Mouse (Mus musculus): Measurements from ENCODE around the gene Ece1.

Gene Ece1

GRCm38 (mm10) chr4:137917591-137917990 is 55.6 kb downstream of the Ece1 start:
- no peak for DNase-seq (ENCODE audit: low spot score)

DNA sequence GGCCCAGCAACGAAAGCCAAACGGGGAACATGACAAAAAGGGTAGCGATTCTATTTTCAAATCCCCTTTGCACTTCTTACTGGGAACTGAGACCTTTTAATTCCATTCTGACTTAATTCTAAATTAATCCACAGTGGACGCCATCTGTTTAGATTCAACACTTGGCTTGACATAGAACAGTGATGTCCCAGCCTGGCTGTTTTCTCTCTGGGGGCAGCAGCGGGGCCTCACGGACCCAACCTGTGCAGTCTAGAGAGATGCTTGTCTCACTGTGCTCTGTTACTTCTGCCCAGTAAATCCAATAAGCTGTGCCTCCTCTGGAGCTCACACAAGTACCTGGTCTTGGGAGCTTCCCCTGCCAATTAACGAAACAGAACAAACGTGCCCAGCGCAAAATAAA is 56.5 kb downstream of the Ece1 start:
- DNase-seq (ENCODE audit: low spot score) = no peak

DNA sequence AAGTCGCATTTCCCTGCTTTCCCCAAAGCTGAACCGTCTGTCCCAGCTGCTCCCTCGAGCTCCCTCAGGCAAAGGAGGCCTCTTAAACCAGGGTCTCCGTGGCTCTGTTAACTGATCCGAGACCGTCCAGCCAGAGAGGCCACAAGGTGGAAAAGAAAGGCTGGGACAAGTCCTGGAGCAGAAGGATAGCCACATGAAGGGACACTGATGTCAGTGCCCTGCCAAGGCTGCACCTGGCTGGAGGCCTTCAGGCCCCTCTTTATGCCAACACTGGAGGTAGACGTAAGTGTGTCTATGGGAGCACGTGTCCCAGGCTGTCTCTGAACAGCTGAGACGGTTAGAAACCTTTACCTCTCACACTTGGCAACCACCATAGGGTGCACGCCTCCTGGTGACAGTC is 57.1 kb downstream of the Ece1 start:
- DNase-seq (ENCODE audit: low spot score) = no peak

GRCm38 (mm10) chr4:137920005-137920404 is 58.0 kb downstream of the Ece1 start:
- no peak for DNase-seq (ENCODE audit: low spot score)

GRCm38 (mm10) chr4:137920500-137920961 is 58.5 kb downstream of the Ece1 start:
- DNase-seq (ENCODE audit: low spot score) = no peak

- DNase-seq (ENCODE audit: low spot score) = no peak
These were observed 59.5 kb downstream of the Ece1 start for GRCm38 (mm10) chr4:137921510-137921909.

DNA sequence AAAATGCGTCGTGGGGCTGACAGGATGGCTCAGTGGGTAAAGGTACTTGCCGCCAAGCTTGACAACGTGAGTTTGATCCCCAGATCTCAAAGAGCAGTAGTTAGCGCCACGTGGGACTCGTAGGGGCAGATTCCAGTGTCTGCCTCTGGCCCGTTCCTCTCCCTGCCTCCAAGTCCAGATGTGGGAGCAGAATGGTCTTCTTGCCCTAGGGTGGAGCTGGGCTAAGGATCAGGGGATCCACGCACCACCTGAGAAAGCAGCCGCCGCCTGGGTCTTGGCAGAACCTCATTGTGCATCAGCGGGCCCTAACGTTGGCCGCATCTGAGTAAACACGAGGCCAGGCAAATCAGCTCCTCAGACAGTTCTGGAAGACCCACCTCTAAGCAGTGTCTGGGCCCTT is 61.0 kb downstream of the Ece1 start:
- DNase-seq (ENCODE audit: low spot score) = no peak

- no peak for DNase-seq (ENCODE audit: low spot score)
These were observed 63.1 kb downstream of the Ece1 start for GRCm38 (mm10) chr4:137925176-137925575.

DNA sequence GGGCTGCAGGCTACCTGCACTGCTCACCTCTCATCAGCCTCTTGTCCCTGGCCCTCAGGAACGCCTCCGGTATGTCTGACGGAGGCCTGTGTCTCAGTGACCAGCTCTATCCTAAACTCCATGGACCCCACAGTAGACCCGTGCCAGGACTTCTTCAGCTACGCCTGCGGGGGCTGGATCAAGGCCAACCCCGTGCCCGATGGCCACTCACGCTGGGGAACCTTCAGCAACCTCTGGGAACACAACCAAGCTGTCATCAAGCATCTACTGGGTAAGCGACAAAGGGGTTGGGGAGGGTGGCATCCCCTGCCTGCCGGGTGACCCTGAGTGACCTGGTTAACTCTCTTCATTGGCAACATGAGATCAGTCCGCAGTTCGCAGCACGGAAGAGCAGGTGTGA is 64.1 kb downstream of the Ece1 start:
- no peak for DNase-seq (ENCODE audit: low spot score)

GRCm38 (mm10) chr4:137927136-137927535 is 65.1 kb downstream of the Ece1 start:
- DNase-seq (ENCODE audit: low spot score) = no peak

- DNase-seq (ENCODE audit: low spot score) = no peak
These were observed 65.9 kb downstream of the Ece1 start for GRCm38 (mm10) chr4:137927741-137928535.

DNA sequence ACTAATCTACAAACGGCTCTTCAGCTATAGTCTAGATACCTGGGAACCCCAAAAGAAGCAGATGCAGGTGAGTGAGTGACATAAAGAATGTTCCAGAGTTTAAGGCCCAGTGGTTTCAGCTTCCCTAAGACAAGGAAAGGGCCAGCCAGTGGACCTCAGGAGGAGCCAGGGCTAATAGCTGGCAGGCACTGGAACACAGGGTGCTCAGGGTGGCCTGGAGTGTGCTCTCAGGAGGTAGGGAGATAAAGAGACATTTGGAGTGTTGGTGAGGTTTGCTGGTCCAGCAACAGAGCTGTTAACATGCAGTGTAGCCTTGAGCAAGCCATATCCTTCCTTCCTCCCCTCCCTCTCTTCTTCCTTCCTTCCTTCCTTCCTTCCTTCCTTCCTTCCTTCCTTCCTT is 66.8 kb downstream of the Ece1 start:
- no peak for DNase-seq (ENCODE audit: low spot score)

GRCm38 (mm10) chr4:137929341-137930016 is 67.4 kb downstream of the Ece1 start:
- DNase-seq (ENCODE audit: low spot score) = no peak

DNA sequence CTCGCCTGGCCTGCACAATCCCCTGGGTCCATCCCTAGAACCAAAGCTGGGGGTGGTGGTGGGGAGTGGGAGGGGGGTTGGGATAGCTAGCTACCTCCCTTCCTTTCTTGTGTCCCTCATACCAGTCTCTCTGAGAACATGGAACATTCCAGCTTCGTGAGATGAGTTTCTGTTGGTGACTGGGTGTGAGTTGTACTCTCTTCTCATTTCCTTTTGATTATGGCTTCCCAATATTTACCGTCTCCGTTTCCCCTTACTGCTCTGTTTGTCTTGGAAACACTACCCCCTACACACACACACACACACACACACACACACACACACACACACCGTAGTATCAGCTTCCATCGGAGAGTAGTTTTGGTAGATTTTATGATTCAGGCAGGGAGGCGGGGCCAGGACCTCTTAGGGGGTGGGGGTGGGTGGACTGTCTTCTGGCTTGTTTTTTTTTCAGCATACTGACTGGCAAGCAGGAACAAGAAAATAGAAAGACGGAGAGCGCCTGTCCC is 68.5 kb downstream of the Ece1 start:
- no peak for DNase-seq (ENCODE audit: low spot score)

GRCm38 (mm10) chr4:137931009-137931757 is 69.1 kb downstream of the Ece1 start:
- DNase-seq (ENCODE audit: low spot score) = peak; percentile 66

GRCm38 (mm10) chr4:137932554-137933178 is 70.6 kb downstream of the Ece1 start:
- no peak for DNase-seq (ENCODE audit: low spot score)

GRCm38 (mm10) chr4:137933328-137933727 is 71.3 kb downstream of the Ece1 start:
- no peak for DNase-seq (ENCODE audit: low spot score)

GRCm38 (mm10) chr4:137936134-137936533 is 74.1 kb downstream of the Ece1 start:
- DNase-seq (ENCODE audit: low spot score) = no peak

GRCm38 (mm10) chr4:137940061-137940460 is 78.0 kb downstream of the Ece1 start:
- no peak for DNase-seq (ENCODE audit: low spot score)

GRCm38 (mm10) chr4:137941131-137941844 is 79.3 kb downstream of the Ece1 start:
- DNase-seq (ENCODE audit: low spot score) = no peak
